Mouse (Mus musculus) hindbrain, postnatal 0 days (tissue): ENCODE results near the gene Sap30bp. TPM values are rescaled to one million over a fixed set of nuclear protein-coding genes. Genes with fewer than 3 reads are reported as not detected.

Experiments used
- ATAC-seq: fragments of 200-750 bp; cut with Nextera tagmentation; 2 replicates; pipeline ENCODE4 v1.8.0; 2017; ENCODE audit warnings: mild to moderate bottlenecking, moderate TSS enrichment, moderate library complexity
- DNase-seq: peaks from one replicate; pipeline ENCODE4 v3.0.0-alpha.2; 2015; ENCODE audit warnings: low spot score
- H3K27ac ChIP-seq: fragments of 300-500 bp; sonication (generic); 2 replicates; pipeline ENCODE4 v1.5.1; 2014; ENCODE audit warnings: mild to moderate bottlenecking
- H3K27me3 ChIP-seq: fragments of 300-500 bp; sonication (generic); 2 replicates; pipeline ENCODE4 v1.6.1; 2014; ENCODE audit warnings: low read length, mixed read lengths; ENCODE audit not compliant: insufficient read depth
- H3K36me3 ChIP-seq: fragments of 300-500 bp; sonication (generic); 2 replicates; pipeline ENCODE4 v1.6.1; 2014; ENCODE audit warnings: low read length, mixed read lengths; ENCODE audit not compliant: insufficient read depth
- H3K4me1 ChIP-seq: fragments of 300-500 bp; sonication (generic); 2 replicates; pipeline ENCODE4 v1.6.1; 2014; ENCODE audit warnings: antibody characterized with exemption, low read length, mixed read lengths; ENCODE audit not compliant: insufficient read depth
- H3K4me2 ChIP-seq: fragments of 300-500 bp; sonication (generic); 2 replicates; pipeline ENCODE4 v1.6.1; 2014; ENCODE audit warnings: low read depth, mild to moderate bottlenecking, low read length, moderate library complexity, mixed read lengths
- H3K4me3 ChIP-seq: fragments of 300-500 bp; sonication (generic); 2 replicates; pipeline ENCODE4 v1.5.1; 2014; ENCODE audit warnings: low read length
- H3K9ac ChIP-seq: fragments of 300-500 bp; sonication (generic); replicated peaks from 2 replicates; pipeline ENCODE4 v1.6.1; 2014; ENCODE audit warnings: mild to moderate bottlenecking, low read length, moderate library complexity, mixed read lengths
- H3K9me3 ChIP-seq: fragments of 300-500 bp; sonication (generic); 2 replicates; pipeline ENCODE4 v1.6.1; 2016; ENCODE audit warnings: low read length, mixed read lengths
- CTCF ChIP-seq: IDR thresholded peaks from 2 replicates; pipeline ENCODE4 v1.5.1; 2016; ENCODE audit warnings: antibody characterized with exemption, control low read depth, low read depth
- WGBS: fragments of 180-500 bp; shearing (Covaris S2); extraction: QIAGEN DNeasy Blood & Tissue Kit; methylation state at CpG from one replicate; pipeline ENCODE4 v1.1.7; 2014; 5-methylcytosine and 5-hydroxymethylcytosine counted together
- polyA plus RNA-seq: library from polyadenylated mRNA; unstranded; fragments of >200 nt; fragmentation: Nextera tagmentation; extraction: Ambion mirVana; gene quantifications from 2 replicates; pipeline ENCODE4 v1.2.1, GENCODE M21; 2015
- total RNA-seq: library from RNA; depleted of rRNA; stranded (reverse); fragments of >200 nt; gene quantifications from 2 replicates; pipeline ENCODE4 v1.2.3, GENCODE M21; 2014

The Sap30bp gene
- total and polyA plus RNA-seq, 2 experiments from 2014 or later, result 42.8 to 52.8 TPM

GRCm38 (mm10) chr11:115893071-115893470 lies 40.0 kb upstream of the Sap30bp start:
- Histone ChIP-seq H3K27ac (no peak overlapping the region), H3K27me3 (no peaks in the 10 kb centered on the region), H3K9me3 (no peaks in the 10 kb centered on the region), H3K9ac (no peak overlapping the region), H3K4me2 (no peak overlapping the region), H3K36me3 (peaks cover 13% of the 10 kb centered on the region; the same call in 1 of the 2 replicates), H3K4me1 (no peaks in the 10 kb centered on the region), H3K4me3 (no peak overlapping the region)
- TF ChIP-seq CTCF, result no peak
- WGBS, result 84% methylated on average over 9 of the region's 9 CpGs
- no peak for ATAC-seq
- DNase-seq, result no peak

- Histone ChIP-seq H3K9ac (no peak overlapping the region), H3K4me1 (no peaks in the 10 kb centered on the region), H3K36me3 (peaks cover 13% of the 10 kb centered on the region; the same call in 1 of the 2 replicates), H3K4me3 (no peak overlapping the region), H3K4me2 (no peak overlapping the region), H3K27ac (no peak overlapping the region), H3K27me3 (no peaks in the 10 kb centered on the region), H3K9me3 (no peaks in the 10 kb centered on the region)
- DNase-seq (no peak), ATAC-seq (no peak)
- TF ChIP-seq CTCF, result peak; percentile 51
- WGBS, result 77% methylated on average over 14 of the region's 14 CpGs
Measured at GRCm38 (mm10) chr11:115894755-115895520, 38.1 kb upstream of the Sap30bp start.

DNA sequence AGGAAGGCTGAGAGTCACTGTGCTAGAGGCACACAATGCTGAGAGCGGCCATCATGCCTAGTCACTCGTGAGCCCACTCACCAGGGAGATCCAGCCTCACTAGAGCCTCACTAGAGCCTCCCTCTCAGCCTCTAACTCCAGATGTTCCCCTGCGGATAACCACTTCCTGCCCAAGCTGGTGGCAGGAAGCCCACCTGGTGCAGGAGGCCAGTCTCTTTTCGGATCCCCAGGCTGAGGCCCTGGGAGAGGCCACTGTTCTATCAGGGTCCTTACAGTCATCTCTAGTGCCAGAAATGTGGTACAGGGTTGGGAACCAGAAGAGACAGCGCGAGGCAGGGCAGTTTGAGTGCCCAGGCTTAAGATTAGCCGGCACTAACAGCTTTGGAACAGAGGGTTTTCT lies 34.6 kb upstream of the Sap30bp start:
- Histone ChIP-seq H3K4me2 (no peak overlapping the region), H3K9ac (no peak overlapping the region), H3K27ac (no peak overlapping the region), H3K4me3 (no peak overlapping the region), H3K27me3 (no peaks in the 10 kb centered on the region), H3K36me3 (peaks cover 13% of the 10 kb centered on the region; the same call in 1 of the 2 replicates), H3K4me1 (no peaks in the 10 kb centered on the region), H3K9me3 (no peaks in the 10 kb centered on the region)
- TF ChIP-seq CTCF, result no peak
- ATAC-seq (peak; percentile 8; the same call in 1 of the 2 replicates), DNase-seq (no peak)
- 91% methylated on average over 7 of the region's 7 CpGs for WGBS

DNA sequence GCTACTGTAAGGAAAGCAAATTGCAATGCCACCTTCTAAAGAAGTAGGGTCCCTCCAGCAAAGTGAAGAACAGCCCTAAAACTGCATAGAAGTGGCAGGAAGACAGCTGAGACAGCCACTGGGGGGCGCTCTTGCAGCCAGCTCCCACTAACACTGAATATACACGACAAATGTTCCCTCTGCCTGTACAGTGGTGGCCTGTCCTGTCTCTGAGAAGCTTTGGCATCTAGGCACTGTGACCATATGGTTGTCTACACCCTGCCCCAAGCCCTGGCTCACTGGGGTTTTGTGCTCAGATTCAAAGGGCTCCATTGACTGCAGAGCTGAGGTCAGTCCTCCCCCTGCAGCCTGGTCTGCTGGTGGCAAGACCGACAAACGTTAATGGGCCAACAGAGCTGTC lies 34.2 kb upstream of the Sap30bp start:
- peak; percentile 86 for ATAC-seq
- H3K27ac ChIP-seq, result no peak overlapping the region
- peak; percentile 74 for TF ChIP-seq CTCF
- 9% methylated on average over 4 of the region's 4 CpGs for WGBS
- no peak overlapping the region for H3K4me3 ChIP-seq
- no peaks in the 10 kb centered on the region for H3K4me1 ChIP-seq
- H3K9me3 ChIP-seq, result no peaks in the 10 kb centered on the region
- no peak overlapping the region for H3K4me2 ChIP-seq
- H3K9ac ChIP-seq, result no peak overlapping the region
- H3K36me3 ChIP-seq, result peaks cover 8% of the 10 kb centered on the region; the same call in 1 of the 2 replicates
- H3K27me3 ChIP-seq, result no peaks in the 10 kb centered on the region
- DNase-seq, result peak; percentile 76

- Histone ChIP-seq H3K9me3 (no peaks in the 10 kb centered on the region), H3K27ac (no peak within 1 kb of the TSS), H3K27me3 (no peaks in the 10 kb centered on the region), H3K9ac (no peak within 1 kb of the TSS), H3K4me1 (no peaks in the 10 kb centered on the region), H3K36me3 (peaks cover under 1% of the 10 kb centered on the region; the same call in 1 of the 2 replicates), H3K4me3 (no peak within 1 kb of the TSS), H3K4me2 (no peak within 1 kb of the TSS)
- DNase-seq (peak; percentile 21), ATAC-seq (no peak)
- TF ChIP-seq CTCF, result 0 out of 2 replicates have a peak, but pooled peaks have one; percentile 9
- 38% methylated on average over 16 of the region's 16 CpGs for WGBS
Measured at GRCm38 (mm10) chr11:115899486-115900266, 33.4 kb upstream of the Sap30bp start, which contains the start of gene Smim5. Smim5 (plus strand) TSS chr11:115899966.

- Histone ChIP-seq H3K4me1 (no peaks in the 10 kb centered on the region), H3K4me3 (no peak overlapping the region), H3K4me2 (no peak overlapping the region), H3K36me3 (no peaks in the 10 kb centered on the region; the same call in 1 of the 2 replicates), H3K9me3 (no peaks in the 10 kb centered on the region), H3K27ac (no peak overlapping the region), H3K27me3 (no peaks in the 10 kb centered on the region), H3K9ac (no peak overlapping the region)
- 72% methylated on average over 8 of the region's 8 CpGs for WGBS
- no peak for DNase-seq
- TF ChIP-seq CTCF, result no peak
- ATAC-seq, result no peak
Measured at GRCm38 (mm10) chr11:115900561-115901337, 32.3 kb upstream of the Sap30bp start.
